Mouse (Mus musculus): Measurements from ENCODE around the gene Bicra. TPM values are rescaled to one million over a fixed set of nuclear protein-coding genes. Genes with fewer than 3 reads are reported as not detected.

Gene Bicra
- polyA plus RNA-seq, 1 experiment from 2014 or later: 9.6 TPM

- Histone ChIP-seq H3K4me2 (ENCODE audit: low read depth, low read length) (no peak overlapping the region), H3K27me3 (ENCODE audit: control insufficient read depth, insufficient read depth, low read length) (no peaks in the 10 kb centered on the region), H3K4me3 (ENCODE audit: low read depth, low read length) (no peak overlapping the region), H3K9me3 (ENCODE audit: control insufficient read depth, low read length) (no peaks in the 10 kb centered on the region), H3K36me3 (ENCODE audit: control insufficient read depth, insufficient read depth, low read length) (peaks cover 31% of the 10 kb centered on the region), H3K27ac (ENCODE audit: low read depth, low read length) (no peak overlapping the region), H3K9ac (replicated peaks; ENCODE audit: low read depth, low read length) (no peak overlapping the region), H3K4me1 (ENCODE audit: control insufficient read depth, insufficient read depth, low read length) (no peaks in the 10 kb centered on the region)
- WGBS: 97% methylated on average over 4 of the region's 4 CpGs
- ATAC-seq (ENCODE audit: low read depth): no peak
Measured at GRCm38 (mm10) chr7:15993789-15994188, 53.9 kb downstream of the Bicra start.

- H3K4me1 ChIP-seq (ENCODE audit: control insufficient read depth, insufficient read depth, low read length): no peaks in the 10 kb centered on the region
- no peaks in the 10 kb centered on the region for H3K9me3 ChIP-seq (ENCODE audit: control insufficient read depth, low read length)
- 88% methylated on average over 3 of the region's 3 CpGs for WGBS
- H3K36me3 ChIP-seq (ENCODE audit: control insufficient read depth, insufficient read depth, low read length): peaks cover 37% of the 10 kb centered on the region
- no peak overlapping the region for H3K4me3 ChIP-seq (ENCODE audit: low read depth, low read length)
- H3K27ac ChIP-seq (ENCODE audit: low read depth, low read length): no peak overlapping the region
- no peak for ATAC-seq (ENCODE audit: low read depth)
- no peak overlapping the region for H3K4me2 ChIP-seq (ENCODE audit: low read depth, low read length)
- H3K27me3 ChIP-seq (ENCODE audit: control insufficient read depth, insufficient read depth, low read length): no peaks in the 10 kb centered on the region
- H3K9ac ChIP-seq (replicated peaks; ENCODE audit: low read depth, low read length): no peak overlapping the region
Measured at GRCm38 (mm10) chr7:15993152-15993551, 54.6 kb downstream of the Bicra start.

- Histone ChIP-seq H3K9ac (replicated peaks; ENCODE audit: low read depth, low read length) (no peak overlapping the region), H3K36me3 (ENCODE audit: control insufficient read depth, insufficient read depth, low read length) (peaks cover 48% of the 10 kb centered on the region), H3K27ac (ENCODE audit: low read depth, low read length) (no peak overlapping the region), H3K4me1 (ENCODE audit: control insufficient read depth, insufficient read depth, low read length) (no peaks in the 10 kb centered on the region), H3K4me2 (ENCODE audit: low read depth, low read length) (no peak overlapping the region), H3K9me3 (ENCODE audit: control insufficient read depth, low read length) (no peaks in the 10 kb centered on the region), H3K27me3 (ENCODE audit: control insufficient read depth, insufficient read depth, low read length) (no peaks in the 10 kb centered on the region), H3K4me3 (ENCODE audit: low read depth, low read length) (no peak overlapping the region)
- WGBS: 91% methylated on average over 3 of the region's 3 CpGs
- no peak for ATAC-seq (ENCODE audit: low read depth)
Measured at GRCm38 (mm10) chr7:15991764-15992163, 56.0 kb downstream of the Bicra start.

GRCm38 (mm10) chr7:15987661-15988356 is 59.9 kb downstream of the Bicra start:
- H3K36me3 ChIP-seq (ENCODE audit: control insufficient read depth, insufficient read depth, low read length): peaks cover 39% of the 10 kb centered on the region
- no peak overlapping the region for H3K9ac ChIP-seq (replicated peaks; ENCODE audit: low read depth, low read length)
- no peak overlapping the region for H3K27ac ChIP-seq (ENCODE audit: low read depth, low read length)
- 0 out of 2 replicates have a peak, but pooled peaks have one; percentile 6 for ATAC-seq (ENCODE audit: low read depth)
- no peaks in the 10 kb centered on the region for H3K9me3 ChIP-seq (ENCODE audit: control insufficient read depth, low read length)
- H3K4me2 ChIP-seq (ENCODE audit: low read depth, low read length): no peak overlapping the region
- H3K27me3 ChIP-seq (ENCODE audit: control insufficient read depth, insufficient read depth, low read length): no peaks in the 10 kb centered on the region
- no peaks in the 10 kb centered on the region for H3K4me1 ChIP-seq (ENCODE audit: control insufficient read depth, insufficient read depth, low read length)
- no peak overlapping the region for H3K4me3 ChIP-seq (ENCODE audit: low read depth, low read length)
- WGBS: 94% methylated on average over 16 of the region's 16 CpGs

GRCm38 (mm10) chr7:15982729-15983407 is 64.9 kb downstream of the Bicra start:
- no peak overlapping the region for H3K9ac ChIP-seq (replicated peaks; ENCODE audit: low read depth, low read length)
- H3K4me2 ChIP-seq (ENCODE audit: low read depth, low read length): no peak overlapping the region
- no peaks in the 10 kb centered on the region for H3K4me1 ChIP-seq (ENCODE audit: control insufficient read depth, insufficient read depth, low read length)
- no peaks in the 10 kb centered on the region for H3K27me3 ChIP-seq (ENCODE audit: control insufficient read depth, insufficient read depth, low read length)
- 50% methylated on average over 4 of the region's 4 CpGs for WGBS
- no peaks in the 10 kb centered on the region for H3K9me3 ChIP-seq (ENCODE audit: control insufficient read depth, low read length)
- peaks cover 22% of the 10 kb centered on the region for H3K36me3 ChIP-seq (ENCODE audit: control insufficient read depth, insufficient read depth, low read length)
- no peak overlapping the region for H3K27ac ChIP-seq (ENCODE audit: low read depth, low read length)
- H3K4me3 ChIP-seq (ENCODE audit: low read depth, low read length): no peak overlapping the region
- no peak for ATAC-seq (ENCODE audit: low read depth)

- no peak overlapping the region for H3K4me2 ChIP-seq (ENCODE audit: low read depth, low read length)
- no peaks in the 10 kb centered on the region for H3K9me3 ChIP-seq (ENCODE audit: control insufficient read depth, low read length)
- no peak overlapping the region for H3K9ac ChIP-seq (replicated peaks; ENCODE audit: low read depth, low read length)
- no peak overlapping the region for H3K27ac ChIP-seq (ENCODE audit: low read depth, low read length)
- ATAC-seq (ENCODE audit: low read depth): no peak
- peaks cover 14% of the 10 kb centered on the region for H3K36me3 ChIP-seq (ENCODE audit: control insufficient read depth, insufficient read depth, low read length)
- no peaks in the 10 kb centered on the region for H3K27me3 ChIP-seq (ENCODE audit: control insufficient read depth, insufficient read depth, low read length)
- no peak overlapping the region for H3K4me3 ChIP-seq (ENCODE audit: low read depth, low read length)
- 88% methylated on average over 4 of the region's 4 CpGs for WGBS
- no peaks in the 10 kb centered on the region for H3K4me1 ChIP-seq (ENCODE audit: control insufficient read depth, insufficient read depth, low read length)
Measured at GRCm38 (mm10) chr7:15981538-15981937, 66.2 kb downstream of the Bicra start.

- Histone ChIP-seq H3K27me3 (ENCODE audit: control insufficient read depth, insufficient read depth, low read length) (no peaks in the 10 kb centered on the region), H3K4me3 (ENCODE audit: low read depth, low read length) (no peak overlapping the region), H3K9ac (replicated peaks; ENCODE audit: low read depth, low read length) (no peak overlapping the region), H3K4me2 (ENCODE audit: low read depth, low read length) (no peak overlapping the region), H3K27ac (ENCODE audit: low read depth, low read length) (no peak overlapping the region), H3K9me3 (ENCODE audit: control insufficient read depth, low read length) (no peaks in the 10 kb centered on the region), H3K36me3 (ENCODE audit: control insufficient read depth, insufficient read depth, low read length) (peaks cover 8% of the 10 kb centered on the region), H3K4me1 (ENCODE audit: control insufficient read depth, insufficient read depth, low read length) (no peaks in the 10 kb centered on the region)
- ATAC-seq (ENCODE audit: low read depth): no peak
- 92% methylated on average over 8 of the region's 8 CpGs for WGBS
Measured at GRCm38 (mm10) chr7:15980246-15980645, 67.5 kb downstream of the Bicra start.

GRCm38 (mm10) chr7:15975904-15976303 is 71.8 kb downstream of the Bicra start:
- no peak overlapping the region for H3K4me2 ChIP-seq (ENCODE audit: low read depth, low read length)
- H3K9ac ChIP-seq (replicated peaks; ENCODE audit: low read depth, low read length): no peak overlapping the region
- ATAC-seq (ENCODE audit: low read depth): 0 out of 2 replicates have a peak, but pooled peaks have one; percentile 25
- H3K27me3 ChIP-seq (ENCODE audit: control insufficient read depth, insufficient read depth, low read length): no peaks in the 10 kb centered on the region
- H3K4me3 ChIP-seq (ENCODE audit: low read depth, low read length): no peak overlapping the region
- H3K9me3 ChIP-seq (ENCODE audit: control insufficient read depth, low read length): no peaks in the 10 kb centered on the region
- H3K4me1 ChIP-seq (ENCODE audit: control insufficient read depth, insufficient read depth, low read length): no peaks in the 10 kb centered on the region
- 88% methylated on average over 4 of the region's 4 CpGs for WGBS
- no peak overlapping the region for H3K27ac ChIP-seq (ENCODE audit: low read depth, low read length)
- peaks cover 21% of the 10 kb centered on the region for H3K36me3 ChIP-seq (ENCODE audit: control insufficient read depth, insufficient read depth, low read length)

- 97% methylated on average over 10 of the region's 10 CpGs for WGBS
- H3K4me2 ChIP-seq (ENCODE audit: low read depth, low read length): no peak overlapping the region
- no peaks in the 10 kb centered on the region for H3K9me3 ChIP-seq (ENCODE audit: control insufficient read depth, low read length)
- no peak overlapping the region for H3K9ac ChIP-seq (replicated peaks; ENCODE audit: low read depth, low read length)
- no peaks in the 10 kb centered on the region for H3K4me1 ChIP-seq (ENCODE audit: control insufficient read depth, insufficient read depth, low read length)
- H3K27me3 ChIP-seq (ENCODE audit: control insufficient read depth, insufficient read depth, low read length): no peaks in the 10 kb centered on the region
- H3K36me3 ChIP-seq (ENCODE audit: control insufficient read depth, insufficient read depth, low read length): peaks cover 21% of the 10 kb centered on the region
- H3K4me3 ChIP-seq (ENCODE audit: low read depth, low read length): no peak overlapping the region
- no peak overlapping the region for H3K27ac ChIP-seq (ENCODE audit: low read depth, low read length)
- ATAC-seq (ENCODE audit: low read depth): peak; percentile 5; the same call in 1 of the 2 replicates
Measured at GRCm38 (mm10) chr7:15975451-15975850, 72.3 kb downstream of the Bicra start.

All from neural tube, embryonic 14.5 days (tissue).